ENCODE assay signal across 22 mouse cellular contexts in genomic region chr1:185779604-185780003, GRCm38 (mm10).
"Had no signal": no experiment of that assay in that cellular context is flagged by ENCODE, and none has a peak within 500 bp of the region (broad histone marks: within the 10 kb centered on the region; RNA-seq: fewer than 3 reads in every experiment).

No protein-coding gene starts in this region.

- DNase-seq: kidney, adult 11 months; kidney, adult 8-10 months; kidney, postnatal 10 days; kidney, postnatal 36 days; layer of hippocampus, postnatal 36 days; liver, embryonic 13.5 days; lung, adult 2 months; lung, postnatal 36 days; right cerebral cortex, adult 18-20 months; right cerebral cortex, postnatal 14 days; right cerebral cortex, postnatal 4 days; thymus, adult 2 months; thymus, postnatal 14 days; thymus, postnatal 4 days had no signal

- H3K4me2 ChIP-seq: kidney, embryonic 15.5 days; liver, embryonic 13.5 days; midbrain, embryonic 11.5 days; midbrain, embryonic 15.5 days; neural tube, embryonic 12.5 days had no signal

- H3K4me1 ChIP-seq: kidney, embryonic 15.5 days; liver, embryonic 13.5 days; midbrain, embryonic 15.5 days; neural tube, embryonic 12.5 days had no signal

- H3K27ac ChIP-seq: kidney, embryonic 15.5 days; left cerebral cortex, adult 2 months; liver, embryonic 13.5 days; midbrain, embryonic 15.5 days; neural tube, embryonic 12.5 days; stomach, postnatal 0 days had no signal

- H3K4me3 ChIP-seq: kidney, embryonic 15.5 days; left cerebral cortex, adult 2 months; liver, embryonic 13.5 days; midbrain, embryonic 15.5 days; myocyte; neural tube, embryonic 12.5 days had no signal

- H3K36me3 ChIP-seq: kidney, embryonic 15.5 days; liver, embryonic 13.5 days; midbrain, embryonic 15.5 days; neural tube, embryonic 12.5 days had no signal

- ATAC-seq: lung, postnatal 0 days; midbrain, embryonic 15.5 days had no signal

- H3K27me3 ChIP-seq: kidney, embryonic 15.5 days; liver, embryonic 13.5 days; midbrain, embryonic 15.5 days; neural tube, embryonic 12.5 days had no signal

- H3K9ac ChIP-seq: kidney, embryonic 15.5 days; liver, embryonic 13.5 days; midbrain, embryonic 15.5 days; neural tube, embryonic 12.5 days had no signal

- H3K9me3 ChIP-seq: kidney, embryonic 15.5 days; liver, embryonic 13.5 days; midbrain, embryonic 15.5 days; neural tube, embryonic 12.5 days had no signal
